Mouse (Mus musculus) cortical plate, adult 2 months (tissue): Measurements from ENCODE around the gene Crabp2. TPM values are rescaled to one million over a fixed set of nuclear protein-coding genes. Genes with fewer than 3 reads are reported as not detected.
A peak's percentile ranks its signal among the peaks of the same experiment; 100 is the strongest.

Experiments used
- H3K27ac ChIP-seq: fragments of 200-500 bp; 2 replicates; pipeline ENCODE4 v1.5.1; 2012; ENCODE audit warnings: low read length, control low read depth, inconsistent platforms; ENCODE audit not compliant: insufficient read depth
- H3K4me1 ChIP-seq: fragments of 200-500 bp; 2 replicates; pipeline ENCODE4 v1.6.1; 2011; ENCODE audit warnings: low read length; ENCODE audit not compliant: control insufficient read depth, insufficient read depth
- H3K4me3 ChIP-seq: fragments of 200-500 bp; 2 replicates; pipeline ENCODE4 v1.5.1; 2011; ENCODE audit warnings: mild to moderate bottlenecking, low read length, control low read depth; ENCODE audit not compliant: insufficient read depth
- CTCF ChIP-seq: fragments of 200-500 bp; IDR thresholded peaks from 2 replicates; pipeline ENCODE4 v1.5.1; 2011; ENCODE audit warnings: mild to moderate bottlenecking, control low read depth, low read length; ENCODE audit not compliant: insufficient read depth; ENCODE audit errors: extremely low read depth
- POLR2A ChIP-seq: fragments of 200-500 bp; IDR thresholded peaks from 2 replicates; pipeline ENCODE4 v1.6.1; 2011; ENCODE audit warnings: mild to moderate bottlenecking, low read length, control low read depth; ENCODE audit not compliant: insufficient read depth; ENCODE audit errors: extremely low read depth
- polyA plus RNA-seq: library from polyadenylated mRNA; depleted of rRNA; stranded (reverse); fragments of >200 nt; gene quantifications from 2 replicates; pipeline ENCODE4 v1.2.3, GENCODE M21; 2012

The Crabp2 gene
- polyA plus RNA-seq, 1 experiment, result 6.2 TPM

GRCm38 (mm10) chr3:87940611-87941010 lies 7.9 kb upstream of the Crabp2 start:
- Histone ChIP-seq H3K27ac (no peak overlapping the region), H3K4me3 (no peak overlapping the region), H3K4me1 (no peaks in the 10 kb centered on the region)
- no peak for TF ChIP-seq POLR2A
- TF ChIP-seq CTCF, result no peak

GRCm38 (mm10) chr3:87942471-87942870 lies 6.0 kb upstream of the Crabp2 start:
- TF ChIP-seq CTCF (no peak), POLR2A (no peak)
- H3K4me1 ChIP-seq, result peaks cover 3% of the 10 kb centered on the region; the same call in 1 of the 2 replicates
- no peak overlapping the region for H3K27ac ChIP-seq

GRCm38 (mm10) chr3:87943586-87943985 lies 4.9 kb upstream of the Crabp2 start:
- Histone ChIP-seq H3K4me3 (no peak overlapping the region), H3K27ac (no peak overlapping the region), H3K4me1 (peaks cover 3% of the 10 kb centered on the region; the same call in 1 of the 2 replicates)
- no peak for TF ChIP-seq POLR2A
- no peak for TF ChIP-seq CTCF

More at GRCm38 (mm10) chr3:87942471-87942870, 6.0 kb upstream of the Crabp2 start:
- H3K4me3 ChIP-seq, result no peak overlapping the region

- TF ChIP-seq CTCF, result no peak
- TF ChIP-seq POLR2A, result no peak
- Histone ChIP-seq H3K4me3 (no peak overlapping the region), H3K27ac (no peak overlapping the region), H3K4me1 (peaks cover 3% of the 10 kb centered on the region; the same call in 1 of the 2 replicates)
Measured at GRCm38 (mm10) chr3:87944838-87945600, 3.4 kb upstream of the Crabp2 start.

- TF ChIP-seq CTCF, result no peak
- TF ChIP-seq POLR2A, result no peak
- Histone ChIP-seq H3K4me1 (peaks cover 3% of the 10 kb centered on the region; the same call in 1 of the 2 replicates), H3K27ac (no peak overlapping the region), H3K4me3 (no peak overlapping the region)
Measured at GRCm38 (mm10) chr3:87945781-87946540, 2.5 kb upstream of the Crabp2 start.

- no peak overlapping the region for H3K4me3 ChIP-seq
- H3K27ac ChIP-seq, result no peak overlapping the region
- TF ChIP-seq POLR2A, result no peak
- no peak for TF ChIP-seq CTCF
- H3K4me1 ChIP-seq, result peaks cover 3% of the 10 kb centered on the region; the same call in 1 of the 2 replicates
Measured at GRCm38 (mm10) chr3:87946541-87946860, 2.0 kb upstream of the Crabp2 start.

- TF ChIP-seq POLR2A (no peak), CTCF (no peak)
- peaks cover 3% of the 10 kb centered on the region; the same call in 1 of the 2 replicates for H3K4me1 ChIP-seq
- H3K27ac ChIP-seq, result no peak overlapping the region
- no peak overlapping the region for H3K4me3 ChIP-seq
Measured at GRCm38 (mm10) chr3:87947056-87947810, 1.2 kb upstream of the Crabp2 start.

GRCm38 (mm10) chr3:87947811-87948199 lies 661 bp upstream of the Crabp2 start:
- Histone ChIP-seq H3K4me3 (peak overlapping the region; percentile 15; the same call in 1 of the 2 replicates), H3K4me1 (peaks cover 3% of the 10 kb centered on the region; the same call in 1 of the 2 replicates), H3K27ac (no peak overlapping the region)
- TF ChIP-seq POLR2A, result no peak
- TF ChIP-seq CTCF, result no peak

- TF ChIP-seq POLR2A (no peak), CTCF (no peak)
- H3K4me1 ChIP-seq, result peaks cover 3% of the 10 kb centered on the region; the same call in 1 of the 2 replicates
- H3K4me3 ChIP-seq, result no peak overlapping the region
- no peak overlapping the region for H3K27ac ChIP-seq
Measured at GRCm38 (mm10) chr3:87949266-87949954, 944 bp downstream of the Crabp2 start.
